Mouse (Mus musculus) myocyte (in vitro differentiated cells): Measurements from ENCODE around the gene Gas2l3.
A peak's percentile ranks its signal among the peaks of the same experiment; 100 is the strongest.

ENCODE experiments used
- POLR2A ChIP-seq: IDR thresholded peaks from one replicate; pipeline ENCODE4 v1.6.1; 2011; ENCODE audit warnings: low read depth, mild to moderate bottlenecking, control low read depth, moderate library complexity; ENCODE audit not compliant: insufficient read length
- REST ChIP-seq: IDR thresholded peaks from one replicate; pipeline ENCODE4 v1.6.1; 2011; ENCODE audit warnings: mild to moderate bottlenecking, control low read depth, moderate library complexity; ENCODE audit not compliant: insufficient read depth, insufficient read length
- USF1 ChIP-seq: IDR thresholded peaks from one replicate; pipeline ENCODE4 v1.6.1; 2011; ENCODE audit warnings: low read depth, mild to moderate bottlenecking, control low read depth, moderate library complexity

DNA sequence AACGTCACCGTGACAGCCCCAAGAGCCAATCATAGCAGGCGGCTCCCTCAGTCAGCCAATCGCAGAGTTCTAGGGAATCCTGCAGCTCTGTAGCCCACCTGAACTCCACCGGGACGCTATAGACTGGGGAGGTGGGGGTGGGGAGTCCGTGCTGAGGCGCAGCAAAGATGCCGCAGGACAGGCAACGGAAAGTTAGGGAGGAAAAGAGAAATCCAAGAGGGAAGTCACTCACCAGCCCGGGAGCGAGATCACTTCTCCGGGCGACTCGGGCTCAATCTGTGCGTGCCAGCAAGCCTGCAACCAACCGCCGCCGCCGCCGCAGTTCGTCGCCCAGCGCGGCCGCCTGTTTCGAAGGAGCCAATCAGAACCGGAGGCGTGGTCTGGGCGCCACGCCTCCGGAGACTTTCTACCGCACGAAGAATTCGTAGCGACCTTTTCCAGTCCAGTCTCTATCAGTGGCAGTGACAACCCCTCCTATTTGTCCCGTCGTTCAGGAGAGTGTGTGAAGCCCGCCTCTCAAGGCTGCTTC is at the start of gene Gas2l3:
- peak; percentile 52 for TF ChIP-seq POLR2A
- no peak for TF ChIP-seq REST
- TF ChIP-seq USF1: no peak
